Mouse (Mus musculus) liver (tissue): Measurements from ENCODE around the gene Srgap1.
A peak's percentile ranks its signal among the peaks of the same experiment; 100 is the strongest.

Experiments used
- DNase-seq: peaks from one replicate; pipeline ENCODE4 v3.0.0-alpha.2; 2020; ENCODE audit warnings: mixed read lengths

The Srgap1 gene

GRCm38 (mm10) chr10:121755822-121756221 lies 291.3 kb downstream of the Srgap1 start:
- DNase-seq = no peak

DNA sequence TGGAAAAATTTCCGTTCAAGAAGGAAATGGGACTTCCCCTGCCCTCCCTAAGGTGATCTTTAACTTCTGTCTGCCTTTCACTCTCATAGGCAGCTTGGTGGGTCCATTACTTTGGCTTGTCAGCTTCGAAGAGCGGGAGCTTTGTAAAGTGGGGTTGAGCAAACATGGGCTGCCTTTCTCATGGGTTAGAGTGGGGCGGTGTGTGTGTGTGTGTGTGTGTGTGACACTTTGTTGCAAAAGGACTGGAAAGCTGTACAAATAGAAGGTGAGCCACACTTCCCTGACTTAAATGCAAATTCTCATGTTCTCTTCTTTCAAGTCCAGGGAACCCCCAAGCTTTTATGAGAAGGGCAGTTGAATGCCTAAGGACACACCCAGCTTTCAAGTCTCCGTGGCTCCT lies 292.9 kb downstream of the Srgap1 start:
- no peak for DNase-seq

GRCm38 (mm10) chr10:121750175-121750574 lies 296.9 kb downstream of the Srgap1 start:
- no peak for DNase-seq

GRCm38 (mm10) chr10:121742336-121742735 lies 304.8 kb downstream of the Srgap1 start:
- DNase-seq = no peak

DNA sequence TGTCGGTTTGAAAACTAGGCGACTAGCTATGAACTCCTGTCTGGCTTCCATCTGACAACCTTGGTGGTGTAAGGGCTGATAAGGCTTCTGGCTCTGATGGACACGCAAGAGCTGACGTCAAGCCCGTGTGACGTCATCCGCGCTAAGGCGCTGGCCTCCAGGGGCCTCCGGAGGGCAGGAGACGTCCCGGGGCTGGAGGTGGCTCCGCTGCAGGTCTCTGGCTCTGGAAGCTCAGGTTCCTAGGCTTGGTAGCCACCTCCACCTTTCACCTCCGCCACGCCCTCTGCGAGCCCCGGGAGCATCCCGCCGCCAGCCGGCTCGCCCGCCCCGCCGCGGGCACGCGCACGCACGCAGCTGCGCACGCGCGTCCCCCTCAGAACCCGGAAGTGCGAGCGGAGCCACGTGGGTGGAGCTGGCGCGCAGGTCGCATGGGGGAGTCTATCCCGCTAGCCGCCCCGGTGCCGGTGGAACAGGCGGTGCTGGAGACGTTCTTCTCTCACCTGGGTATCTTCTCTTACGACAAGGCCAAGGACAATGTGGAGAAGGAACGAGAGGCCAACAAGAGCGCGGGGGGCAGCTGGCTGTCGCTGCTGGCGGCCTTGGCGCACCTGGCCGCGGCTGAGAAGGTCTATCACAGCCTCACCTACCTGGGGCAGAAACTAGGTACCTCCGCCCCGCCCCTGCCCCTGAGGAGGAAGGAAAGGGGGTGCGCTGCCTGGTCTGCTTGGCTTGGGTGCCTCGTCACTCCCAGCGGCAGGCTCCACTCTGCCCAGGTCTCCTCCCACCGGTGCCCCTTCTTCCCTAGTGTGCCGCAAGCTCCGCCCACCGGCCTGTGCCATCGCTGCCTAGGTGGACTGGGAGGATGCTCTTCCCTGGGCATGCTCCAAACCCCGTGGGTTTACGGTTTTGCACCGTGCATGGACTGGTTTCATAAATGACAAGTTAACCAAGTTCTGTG lies 307.3 kb downstream of the Srgap1 start, which contains the start of gene BC048403:
Gene BC048403, plus strand, starts transcription at position 390 of the 958 bp plus-strand sequence.
- DNase-seq = peak; percentile 88

GRCm38 (mm10) chr10:121737256-121737655 lies 309.9 kb downstream of the Srgap1 start:
- no peak for DNase-seq

DNA sequence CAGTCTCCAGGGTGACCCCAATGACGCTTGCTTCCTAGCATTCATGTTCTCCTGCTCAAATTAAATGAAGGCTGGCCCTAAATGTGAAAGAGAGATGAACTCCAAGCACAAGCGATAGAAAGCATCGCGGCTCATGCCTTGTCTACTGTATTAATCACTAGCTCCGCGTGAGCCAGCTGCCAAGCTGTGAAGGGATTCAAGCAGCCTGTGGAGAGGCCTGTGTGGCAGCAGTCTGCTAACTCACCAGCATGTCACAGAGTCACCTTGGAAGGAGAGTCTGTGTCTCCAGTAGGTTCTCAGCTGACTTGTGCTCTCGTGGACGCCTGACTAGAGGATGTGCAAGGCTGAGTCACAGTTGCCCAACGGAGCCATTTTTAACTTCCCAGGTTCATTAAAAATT lies 314.6 kb downstream of the Srgap1 start:
- DNase-seq = no peak

DNA sequence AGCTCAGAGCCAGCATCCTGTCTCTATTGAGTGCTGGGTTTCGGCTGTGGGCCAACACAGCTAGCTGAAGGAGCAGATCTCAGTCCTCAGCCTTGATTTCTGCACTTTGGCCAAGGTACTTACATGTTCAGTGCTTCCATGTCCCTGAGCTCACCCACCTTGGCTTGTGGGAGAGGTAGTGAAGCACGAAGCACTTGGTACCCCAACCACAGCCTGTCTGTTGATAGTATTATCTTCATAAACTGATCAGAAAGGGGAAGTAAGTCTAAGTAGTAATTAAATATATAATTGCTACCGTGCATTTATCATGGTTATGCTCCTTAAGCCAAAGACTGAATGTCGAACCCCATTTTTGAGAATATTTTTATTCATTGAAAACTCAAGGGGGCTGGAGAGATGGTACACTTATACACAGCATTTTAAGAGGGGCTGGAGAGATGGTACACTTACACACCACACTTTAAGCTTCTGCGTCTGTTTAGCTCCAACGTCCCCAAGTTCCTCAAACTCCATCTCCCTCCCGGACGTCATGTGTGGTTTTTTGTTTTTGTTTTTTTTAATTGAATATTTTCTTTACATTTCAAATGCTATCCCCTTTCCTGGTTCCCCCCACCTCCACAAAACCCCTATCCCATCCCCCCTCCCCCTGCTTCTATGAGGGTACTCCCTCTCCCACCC lies 315.9 kb downstream of the Srgap1 start:
- no peak for DNase-seq
